Mouse (Mus musculus) limb, embryonic 13.5 days (tissue): ENCODE measurements around the gene Tns4. TPM values are rescaled to one million over a fixed set of nuclear protein-coding genes. Genes with fewer than 3 reads are reported as not detected.

Experiments
- ATAC-seq: fragments of 200-750 bp; cut with Nextera tagmentation; 2 replicates; pipeline ENCODE4 v1.8.0; 2017; ENCODE audit warnings: low read depth, moderate number of reproducible peaks, moderate TSS enrichment; ENCODE audit not compliant: low FRiP score
- H3K27ac ChIP-seq: fragments of 300-500 bp; sonication (generic); 2 replicates; pipeline ENCODE4 v1.5.1; 2015; ENCODE audit warnings: inconsistent platforms, mild to moderate bottlenecking, moderate library complexity
- H3K27me3 ChIP-seq: fragments of 300-500 bp; sonication (generic); 2 replicates; pipeline ENCODE4 v1.6.1; 2015; ENCODE audit warnings: mild to moderate bottlenecking, inconsistent platforms
- H3K36me3 ChIP-seq: fragments of 300-500 bp; sonication (generic); 2 replicates; pipeline ENCODE4 v1.6.1; 2015; ENCODE audit warnings: inconsistent platforms, mild to moderate bottlenecking, moderate library complexity
- H3K4me1 ChIP-seq: fragments of 300-500 bp; sonication (generic); 2 replicates; pipeline ENCODE4 v1.6.1; 2015; ENCODE audit warnings: inconsistent platforms
- H3K4me2 ChIP-seq: fragments of 300-500 bp; sonication (generic); replicated peaks from 2 replicates; pipeline ENCODE4 v1.6.1; 2015; ENCODE audit warnings: inconsistent platforms, mild to moderate bottlenecking, moderate library complexity
- H3K4me3 ChIP-seq: fragments of 300-500 bp; sonication (generic); 2 replicates; pipeline ENCODE4 v1.5.1; 2015; ENCODE audit warnings: moderate library complexity, mild to moderate bottlenecking, inconsistent platforms
- H3K9ac ChIP-seq: fragments of 300-500 bp; sonication (generic); 2 replicates; pipeline ENCODE4 v1.6.1; 2015; ENCODE audit warnings: mild to moderate bottlenecking, inconsistent platforms
- H3K9me3 ChIP-seq: fragments of 300-500 bp; sonication (generic); 2 replicates; pipeline ENCODE4 v1.6.1; 2016; ENCODE audit warnings: inconsistent platforms
- WGBS: fragments of 180-500 bp; shearing (Covaris S2); methylation state at CpG from one replicate; pipeline ENCODE4 v1.1.7; 2015; 5-methylcytosine and 5-hydroxymethylcytosine counted together
- polyA plus RNA-seq: library from polyadenylated mRNA; unstranded; fragments of >200 nt; fragmentation: Nextera tagmentation; extraction: Ambion mirVana; gene quantifications from 2 replicates; pipeline ENCODE4 v1.2.1, GENCODE M21; 2015

The Tns4 gene
- polyA plus RNA-seq, 1 experiment from 2014 or later: 0.55 TPM

- no peak overlapping the region for H3K4me3 ChIP-seq
- H3K27me3 ChIP-seq: no peaks in the 10 kb centered on the region
- H3K9me3 ChIP-seq: no peaks in the 10 kb centered on the region
- ATAC-seq: no peak
- 95% methylated on average over 6 of the region's 6 CpGs for WGBS
- H3K4me2 ChIP-seq: no peak overlapping the region
- H3K36me3 ChIP-seq: peaks cover 62% of the 10 kb centered on the region
- H3K4me1 ChIP-seq: peaks cover 27% of the 10 kb centered on the region
- no peak overlapping the region for H3K27ac ChIP-seq
- H3K9ac ChIP-seq: no peak overlapping the region
Measured at GRCm38 (mm10) chr11:99019844-99020243, 69.3 kb downstream of the Tns4 start.

Other genes starting within 250 kb of the Tns4 start
- 4.9 and 5.4 TPM in 2 replicates for gene Wipf2, start 225.7 kb downstream of the Tns4 start, polyA plus RNA-seq
- gene Cdc6, start 181.5 kb downstream of the Tns4 start, polyA plus RNA-seq: 31.4 and 32.3 TPM in 2 replicates
- 46.5 and 49.8 TPM in 2 replicates for gene Rara, start 161.5 kb downstream of the Tns4 start, polyA plus RNA-seq
- gene Gjd3, start 106.3 kb downstream of the Tns4 start, polyA plus RNA-seq: 0.41 and 0.78 TPM in 2 replicates
- gene Top2a, start 65.1 kb downstream of the Tns4 start, polyA plus RNA-seq: 270 and 275 TPM in 2 replicates
- 1,212 and 1,268 TPM in 2 replicates for gene Igfbp4, start 48.1 kb downstream of the Tns4 start, polyA plus RNA-seq
- 0.39 and 0.83 TPM in 2 replicates for gene Ccr7, start 65.8 kb upstream of the Tns4 start, polyA plus RNA-seq
- gene Smarce1, start 141.7 kb upstream of the Tns4 start, polyA plus RNA-seq: 327 and 346 TPM in 2 replicates
- 0.17 and 0.24 TPM in 2 replicates for gene Krt222, start 154.8 kb upstream of the Tns4 start, polyA plus RNA-seq
- gene Krt24, start 196.0 kb upstream of the Tns4 start, polyA plus RNA-seq: 0.78 and 1.1 TPM in 2 replicates
- not detected in 2 replicates for gene Krt25, start 233.6 kb upstream of the Tns4 start, polyA plus RNA-seq
- gene Krt26, start 248.7 kb upstream of the Tns4 start, polyA plus RNA-seq: not detected in 2 replicates